Mouse (Mus musculus) C2C12 (cell line): ENCODE measurements around the gene Camkmt. TPM values are rescaled to one million over a fixed set of nuclear protein-coding genes. Genes with fewer than 3 reads are reported as not detected.

Source experiments
- H3K27me3 ChIP-seq: one replicate; pipeline ENCODE4 v1.6.1; 2011; ENCODE audit not compliant: control insufficient read depth, insufficient read depth, insufficient read length
- H3K36me3 ChIP-seq: one replicate; pipeline ENCODE4 v1.6.1; 2011; ENCODE audit not compliant: control insufficient read depth, insufficient read depth
- H3K4me3 ChIP-seq: one replicate; pipeline ENCODE4 v1.5.1; 2011; ENCODE audit warnings: mild to moderate bottlenecking, control low read depth; ENCODE audit not compliant: poor library complexity, insufficient read depth, severe bottlenecking
- H3K79me2 ChIP-seq: one replicate; pipeline ENCODE4 v1.6.1; 2011; ENCODE audit not compliant: control insufficient read depth, insufficient read depth
- H3K79me3 ChIP-seq: one replicate; pipeline ENCODE4 v1.6.1; 2011; ENCODE audit warnings: low read depth, control low read depth
- H3ac ChIP-seq: one replicate; pipeline ENCODE3; 2011; ENCODE audit warnings: low read depth; ENCODE audit not compliant: control insufficient read depth, insufficient read length
- CEBPB ChIP-seq: IDR thresholded peaks from one replicate; pipeline ENCODE4 v1.6.1; 2011; ENCODE audit warnings: low read depth, mild to moderate bottlenecking, control low read depth, moderate library complexity
- CTCF ChIP-seq: IDR thresholded peaks from one replicate; pipeline ENCODE4 v1.5.1; 2011; ENCODE audit not compliant: control insufficient read depth, insufficient read depth, insufficient read length
- FOSL1 ChIP-seq: IDR thresholded peaks from one replicate; pipeline ENCODE4 v1.8.0; 2011; ENCODE audit warnings: mild to moderate bottlenecking, low read length; ENCODE audit not compliant: poor library complexity, insufficient read depth, severe bottlenecking
- MAX ChIP-seq: IDR thresholded peaks from one replicate; pipeline ENCODE4 v1.6.1; 2011; ENCODE audit warnings: mild to moderate bottlenecking, control low read depth
- MYOD1 ChIP-seq: IDR thresholded peaks from one replicate; pipeline ENCODE4 v1.6.1; 2011; ENCODE audit warnings: low read depth; ENCODE audit not compliant: control insufficient read depth, insufficient read length
- MYOG ChIP-seq: IDR thresholded peaks from one replicate; pipeline ENCODE4 v1.6.1; 2011; ENCODE audit not compliant: control insufficient read depth, insufficient read length; ENCODE audit errors: extremely low read depth
- USF1 ChIP-seq: IDR thresholded peaks from one replicate; pipeline ENCODE4 v1.6.1; 2011; ENCODE audit warnings: low read depth, mild to moderate bottlenecking, control low read depth, moderate library complexity
- polyA plus RNA-seq: library from polyadenylated mRNA; unstranded; fragments of >200 nt; fragmentation: generic; extraction: Trizol; gene quantifications from one replicate; pipeline ENCODE4 v1.2.1, GENCODE M21; 2012; ENCODE audit warnings: missing spikeins

The Camkmt gene
- polyA plus RNA-seq, 1 experiment: 1.6 TPM

GRCm38 (mm10) chr17:85432923-85433322 lies 342.6 kb downstream of the Camkmt start:
- TF ChIP-seq MYOD1 (no peak), CEBPB (no peak), MAX (no peak), MYOG (no peak)
- Histone ChIP-seq H3K79me2 (no peaks in the 10 kb centered on the region), H3K36me3 (no peaks in the 10 kb centered on the region), H3K4me3 (no peak overlapping the region), H3ac (no peak overlapping the region), H3K79me3 (no peaks in the 10 kb centered on the region), H3K27me3 (no peaks in the 10 kb centered on the region)

DNA sequence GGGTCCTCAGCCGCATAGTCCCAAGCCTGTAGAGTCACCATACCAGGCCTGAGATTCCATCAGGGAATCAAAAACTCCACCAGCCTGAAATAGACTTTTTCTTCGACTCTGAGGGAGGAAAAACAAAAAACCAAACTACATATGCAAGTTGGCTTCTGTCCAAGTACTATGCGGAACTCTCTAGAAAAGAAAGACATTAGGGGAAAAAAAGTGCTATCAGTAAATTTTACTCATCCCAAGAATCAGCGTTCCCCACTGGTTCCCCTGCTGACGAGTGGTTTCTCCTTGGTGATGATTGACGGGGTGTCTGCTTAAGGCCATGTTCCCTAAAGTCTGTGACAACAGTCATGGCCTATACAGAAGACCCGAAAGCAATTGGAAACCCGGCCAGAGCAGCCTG lies 352.7 kb downstream of the Camkmt start:
- Histone ChIP-seq H3K4me3 (no peak overlapping the region), H3K79me2 (no peaks in the 10 kb centered on the region)
- TF ChIP-seq CEBPB (no peak), MYOG (no peak), MAX (no peak), MYOD1 (no peak), USF1 (no peak), CTCF (no peak), FOSL1 (no peak)

DNA sequence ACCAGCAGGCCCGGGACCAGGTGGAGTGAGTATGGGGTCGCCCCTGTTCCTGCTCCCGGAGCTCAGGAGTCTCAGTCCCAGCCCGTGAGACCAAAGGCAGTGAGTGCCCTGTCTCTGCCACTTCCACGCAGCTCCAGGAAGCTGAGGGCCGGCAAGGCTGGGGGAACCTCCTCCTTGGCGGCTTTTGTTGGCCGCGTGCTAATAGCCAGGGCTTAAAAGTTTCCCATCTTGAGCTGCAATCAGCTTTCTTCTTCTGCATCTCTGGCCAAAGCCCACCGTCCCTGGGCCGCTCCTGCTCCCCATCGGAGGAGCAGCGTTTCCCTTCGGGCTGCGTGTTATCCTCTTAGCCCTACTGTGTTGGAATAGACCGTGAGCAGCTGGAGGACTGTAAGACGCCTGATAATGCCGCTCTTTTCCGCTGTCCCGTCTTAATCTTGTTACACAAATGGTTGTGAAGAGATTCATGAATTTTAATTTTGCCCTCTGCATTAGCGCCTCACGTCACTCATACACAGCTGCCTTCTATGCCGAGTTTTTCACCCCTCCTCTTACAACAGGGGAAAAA lies 364.1 kb downstream of the Camkmt start:
- no peak for TF ChIP-seq MYOD1
- no peak for TF ChIP-seq CEBPB
- no peak for TF ChIP-seq FOSL1
- no peak for TF ChIP-seq MAX
- no peak for TF ChIP-seq MYOG
- TF ChIP-seq CTCF: no peak
- TF ChIP-seq USF1: no peak
- Histone ChIP-seq H3K4me3 (no peak overlapping the region), H3K27me3 (no peaks in the 10 kb centered on the region)

More for the DNA sequence above, 352.7 kb downstream of the Camkmt start:
- Histone ChIP-seq H3K27me3 (no peaks in the 10 kb centered on the region), H3K79me3 (no peaks in the 10 kb centered on the region), H3ac (no peak overlapping the region), H3K36me3 (no peaks in the 10 kb centered on the region)

GRCm38 (mm10) chr17:85455063-85455462 lies 364.7 kb downstream of the Camkmt start:
- TF ChIP-seq MAX (no peak), CEBPB (no peak), CTCF (no peak), MYOG (no peak), MYOD1 (no peak), FOSL1 (no peak), USF1 (no peak)
- Histone ChIP-seq H3K79me3 (no peaks in the 10 kb centered on the region), H3ac (no peak overlapping the region), H3K36me3 (no peaks in the 10 kb centered on the region), H3K4me3 (no peak overlapping the region), H3K79me2 (no peaks in the 10 kb centered on the region), H3K27me3 (no peaks in the 10 kb centered on the region)

More for the DNA sequence above, 364.1 kb downstream of the Camkmt start:
- no peaks in the 10 kb centered on the region for H3K36me3 ChIP-seq
- no peak overlapping the region for H3ac ChIP-seq
- no peaks in the 10 kb centered on the region for H3K79me3 ChIP-seq
- H3K79me2 ChIP-seq: no peaks in the 10 kb centered on the region

- Histone ChIP-seq H3K36me3 (no peaks in the 10 kb centered on the region), H3K79me2 (no peaks in the 10 kb centered on the region), H3K4me3 (no peak overlapping the region), H3ac (no peak overlapping the region), H3K79me3 (no peaks in the 10 kb centered on the region), H3K27me3 (no peaks in the 10 kb centered on the region)
- no peak for TF ChIP-seq USF1
- no peak for TF ChIP-seq CTCF
- TF ChIP-seq MYOD1: no peak
- TF ChIP-seq MYOG: no peak
These were observed 367.7 kb downstream of the Camkmt start for GRCm38 (mm10) chr17:85458075-85458474.

GRCm38 (mm10) chr17:85458589-85458988 lies 368.2 kb downstream of the Camkmt start:
- H3K27me3 ChIP-seq: no peaks in the 10 kb centered on the region
- no peak overlapping the region for H3K4me3 ChIP-seq
- no peak overlapping the region for H3ac ChIP-seq
- TF ChIP-seq CTCF (no peak), USF1 (no peak), CEBPB (no peak), MAX (no peak), MYOG (no peak), FOSL1 (no peak), MYOD1 (no peak)
- H3K79me2 ChIP-seq: no peaks in the 10 kb centered on the region
- H3K79me3 ChIP-seq: no peaks in the 10 kb centered on the region
- H3K36me3 ChIP-seq: no peaks in the 10 kb centered on the region
